Mouse (Mus musculus): ENCODE data around the gene Pold1. TPM values are rescaled to one million over a fixed set of nuclear protein-coding genes. Genes with fewer than 3 reads are reported as not detected.

The Pold1 gene
- 10 to 100 TPM; 26.5 to 42.4 TPM for polyA plus RNA-seq (2017; shearing (Covaris generic))

DNA sequence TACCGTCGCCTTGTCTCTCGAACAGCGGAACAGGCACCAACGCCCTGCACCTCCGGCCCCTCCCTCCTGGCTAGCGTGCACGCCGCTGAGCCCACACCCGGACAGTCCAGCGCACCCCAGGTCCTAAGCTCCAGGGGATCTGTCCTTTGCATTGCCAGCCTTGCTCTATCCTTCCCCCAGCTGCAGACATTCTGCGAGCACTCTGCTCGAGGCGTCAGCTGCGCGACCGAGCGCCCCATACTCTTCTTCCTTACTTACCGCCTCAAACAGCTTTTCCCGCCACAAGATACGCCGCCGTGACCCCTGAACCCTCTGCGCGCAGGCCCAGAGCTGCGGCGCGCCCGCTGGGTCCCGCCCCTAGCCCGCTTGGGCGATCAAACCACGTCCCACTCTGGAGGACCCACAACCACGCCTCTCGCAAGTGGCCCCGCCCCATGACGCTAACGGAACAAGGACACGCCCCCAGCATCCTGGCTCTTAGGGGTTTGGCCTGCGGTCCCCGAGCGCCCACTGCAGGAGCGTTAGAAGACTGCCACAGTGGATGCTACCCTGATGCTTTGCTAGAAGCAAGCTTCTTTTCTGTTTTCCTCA lies at the start of gene Pold1:
TSS of gene Pold1 (minus strand) at position 353 of the 591 bp plus-strand sequence.

DNA sequence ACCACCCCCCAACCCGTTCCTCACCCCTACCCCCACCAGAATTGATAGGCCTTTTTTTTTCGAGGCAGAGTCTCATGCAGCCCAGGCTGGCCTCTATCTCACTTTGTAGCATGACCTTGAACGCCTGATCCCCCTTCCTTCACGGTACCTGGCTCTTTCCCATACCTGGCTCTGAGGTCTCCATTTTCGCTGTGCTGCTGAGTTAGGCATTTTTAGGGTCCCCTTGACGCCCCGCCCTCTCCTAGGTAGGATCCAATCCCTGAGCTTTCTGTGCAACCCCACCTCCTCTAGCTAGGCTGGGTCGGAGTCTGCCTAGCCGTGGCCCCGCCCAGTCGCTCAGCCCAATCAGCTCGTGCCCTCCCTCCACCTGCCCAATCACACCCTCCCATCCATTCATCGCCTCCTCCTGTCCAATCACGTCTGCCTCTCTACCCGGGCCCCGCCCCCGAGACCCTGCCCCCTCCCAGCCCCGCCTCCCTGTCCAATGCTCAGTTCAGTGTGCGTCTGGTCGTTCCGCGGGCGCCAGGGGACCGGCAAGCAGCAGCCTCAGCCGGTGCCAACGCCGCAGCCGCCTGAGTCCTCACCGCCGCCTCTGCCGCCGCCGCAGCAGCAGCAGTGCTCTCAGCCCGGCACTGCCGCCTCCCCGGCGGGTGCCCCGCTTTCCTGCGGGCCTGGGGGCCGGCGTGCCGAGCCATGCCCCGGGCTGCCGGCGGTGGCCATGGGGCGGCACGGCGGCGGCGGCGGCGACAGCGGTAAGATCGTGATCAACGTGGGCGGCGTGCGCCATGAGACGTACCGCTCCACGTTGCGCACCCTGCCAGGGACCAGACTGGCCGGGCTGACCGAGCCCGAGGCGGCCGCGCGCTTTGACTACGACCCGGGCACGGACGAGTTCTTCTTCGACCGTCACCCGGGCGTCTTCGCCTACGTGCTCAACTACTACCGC lies 42.0 kb upstream of the Pold1 start, which contains the start of gene Kcnc3:
TSS of gene Kcnc3 (plus strand) at position 263 of the 946 bp plus-strand sequence.

DNA sequence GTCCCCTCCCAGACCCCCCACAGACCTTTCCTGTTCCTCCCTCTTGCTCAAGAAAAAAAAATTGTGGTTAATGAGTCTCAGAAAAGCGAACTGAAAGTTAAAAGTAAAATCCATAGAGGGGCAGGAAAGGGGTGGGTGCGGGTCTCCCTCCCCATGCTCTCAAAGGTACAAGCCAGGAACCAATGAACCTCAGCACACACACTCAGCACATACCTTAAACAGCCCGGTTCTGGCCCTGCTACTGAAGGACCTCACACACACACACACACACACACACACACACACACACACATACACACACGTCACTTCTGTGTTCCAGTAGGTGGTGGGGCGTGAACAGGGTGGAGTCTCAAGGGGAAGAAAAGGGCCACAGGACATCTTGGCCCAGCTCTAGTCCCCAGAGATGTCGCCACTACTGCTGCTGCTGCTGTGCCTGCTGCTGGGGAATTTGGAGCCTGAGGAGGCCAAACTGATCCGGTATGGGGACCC lies 23.6 kb upstream of the Pold1 start, which contains the start of gene Napsa:
TSS of gene Napsa (plus strand) at position 168 of the 489 bp plus-strand sequence.

GRCm38 (mm10) chr7:44553826-44554225 lies 5.2 kb upstream of the Pold1 start, which contains the start of gene Nr1h2:
Nr1h2 (minus strand) TSS chr7:44553951.

DNA sequence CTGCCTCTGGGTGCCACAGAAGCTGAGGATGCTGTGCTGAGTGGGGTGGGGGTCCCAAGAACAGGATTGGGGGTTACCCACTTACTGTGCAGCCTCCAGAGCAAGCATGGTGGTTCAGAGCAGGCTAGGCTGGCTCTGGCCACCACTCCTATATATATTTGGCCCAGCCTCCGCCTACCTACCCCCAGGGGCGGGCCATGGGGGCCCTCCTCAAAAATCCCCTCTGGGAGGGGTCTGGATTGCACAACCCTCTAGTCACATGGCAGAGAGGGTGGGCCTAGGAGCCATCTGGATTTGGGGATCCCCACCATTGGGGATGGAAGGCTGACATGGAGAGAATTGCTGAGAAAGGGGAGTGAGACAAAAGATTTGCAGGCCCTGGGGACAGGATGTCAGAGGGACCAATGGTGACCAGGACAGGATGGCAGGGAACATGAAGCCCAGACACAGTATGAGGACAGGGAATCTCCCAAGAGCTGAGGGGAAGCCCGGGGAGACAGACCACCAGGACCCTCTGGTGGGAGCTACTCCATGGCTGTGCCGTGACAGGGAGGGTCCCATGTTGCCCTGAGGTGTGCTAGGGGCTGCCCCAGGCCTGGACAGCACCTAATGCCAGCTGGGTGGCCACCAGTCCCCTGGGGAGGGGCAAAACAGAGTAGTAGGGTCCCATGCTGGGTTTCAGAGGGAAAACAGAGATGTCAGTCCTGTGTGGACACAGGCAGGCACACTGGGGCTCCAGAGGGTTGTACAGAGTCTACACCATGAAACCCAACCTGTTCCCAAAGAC lies 16.5 kb downstream of the Pold1 start, which contains the start of gene Spib:
TSS of gene Spib (minus strand) at position 126 of the 787 bp plus-strand sequence.

DNA sequence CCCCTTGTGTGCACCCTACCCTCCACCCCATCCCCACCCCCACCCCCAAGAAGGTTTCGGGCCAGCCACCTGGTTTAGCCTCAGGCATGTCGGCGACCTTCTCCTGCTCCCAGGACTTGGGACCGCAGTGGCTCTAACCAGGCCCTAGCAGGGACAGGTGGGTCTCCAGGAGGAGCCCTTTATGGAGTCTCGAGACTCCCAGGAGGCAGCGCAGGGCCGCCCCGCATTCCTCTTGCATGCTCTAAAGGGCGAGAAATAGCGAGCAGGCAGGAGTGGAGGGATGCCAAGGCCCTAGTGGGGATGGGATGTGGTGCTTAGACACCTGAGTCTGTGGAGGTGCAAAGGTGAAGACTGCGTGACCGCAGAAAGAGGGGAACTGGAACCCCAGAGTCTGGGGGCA lies 24.1 kb downstream of the Pold1 start, which contains the start of gene Mybpc2:
TSS of gene Mybpc2 (minus strand) at position 155 of the 400 bp plus-strand sequence.

DNA sequence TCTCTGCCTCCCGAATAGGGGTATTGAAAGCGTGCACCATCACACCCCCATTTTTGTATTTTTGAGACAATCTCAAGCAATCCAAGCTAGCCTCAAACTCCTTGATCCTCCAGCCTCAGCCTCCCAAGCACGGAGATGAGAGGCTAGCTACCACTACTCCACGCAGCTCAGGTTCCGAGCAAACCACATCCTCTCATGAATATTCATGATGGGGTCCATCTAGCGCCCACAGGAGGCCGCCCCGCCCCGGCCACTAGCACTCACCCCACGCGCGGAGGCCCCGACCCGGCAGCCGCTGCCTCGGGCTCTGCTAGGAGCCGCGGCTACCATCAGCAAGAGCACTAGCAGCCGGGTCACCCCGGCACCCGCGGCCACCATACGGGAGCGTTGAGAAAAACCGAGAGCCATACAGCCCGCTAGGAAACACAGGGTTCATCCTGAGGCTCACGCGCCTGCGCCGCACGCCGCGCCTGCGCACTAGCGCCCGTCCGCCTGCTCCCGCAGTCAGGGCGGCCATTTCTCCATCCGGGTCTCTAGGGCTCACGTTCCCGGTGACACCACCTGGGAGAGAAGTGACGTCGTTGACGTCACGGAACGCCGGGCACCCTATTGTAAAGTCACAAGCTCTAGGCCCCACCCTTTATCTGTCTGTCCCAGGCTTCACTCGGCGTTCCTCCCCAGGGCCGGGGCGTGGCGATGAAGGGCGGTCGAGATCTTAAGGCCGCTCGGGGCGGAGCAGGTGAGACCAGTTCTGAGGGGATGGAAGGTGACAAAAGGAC lies 52.5 kb downstream of the Pold1 start, which contains the start of the genes Emc10 and Fam71e1:
TSS of gene Emc10 (minus strand) at position 538 of the 779 bp plus-strand sequence.
TSS of gene Fam71e1 (plus strand) at position 590 of the 779 bp plus-strand sequence.

Other genes starting within 250 kb of the Pold1 start
- gene Clec11a, start 241.9 kb downstream of the Pold1 start, polyA plus RNA-seq (2017; shearing (Covaris generic)), result under 1 TPM; 0.14 to 0.81 TPM
- under 1 TPM; 0.02 to 0.10 TPM for gene Shank1, start 238.6 kb downstream of the Pold1 start, polyA plus RNA-seq (2017; shearing (Covaris generic))
- not detected for gene Syt3, start 164.7 kb downstream of the Pold1 start, polyA plus RNA-seq (2017; shearing (Covaris generic))
- gene 1700008O03Rik, start 163.0 kb downstream of the Pold1 start, polyA plus RNA-seq (2017; shearing (Covaris generic)), result not detected
- under 1 TPM in 1 of 2 experiments, not detected in 1; 0.14 TPM for gene Lrrc4b, start 119.8 kb downstream of the Pold1 start, polyA plus RNA-seq (2017; shearing (Covaris generic))
- not detected for gene Aspdh, start 83.5 kb downstream of the Pold1 start, polyA plus RNA-seq (2017; shearing (Covaris generic))
- gene Josd2, start 80.9 kb downstream of the Pold1 start, polyA plus RNA-seq (2017; shearing (Covaris generic)), result 10 to 100 TPM; 52.4 to 75.0 TPM
- gene Emc10, start 52.3 kb downstream of the Pold1 start, polyA plus RNA-seq (2017; shearing (Covaris generic)), result 100 to 1,000 TPM; 160 to 164 TPM
- 1 to 10 TPM in 1 of 2 experiments, under 1 TPM in 1; 0.81 to 4.8 TPM for gene Fam71e1, start 52.3 kb downstream of the Pold1 start, polyA plus RNA-seq (2017; shearing (Covaris generic))
- not detected for gene Mybpc2, start 24.2 kb downstream of the Pold1 start, polyA plus RNA-seq (2017; shearing (Covaris generic))
- 1 to 10 TPM; 2.1 to 2.8 TPM for gene Spib, start 16.8 kb downstream of the Pold1 start, polyA plus RNA-seq (2017; shearing (Covaris generic))
- gene Nr1h2, start 5.1 kb upstream of the Pold1 start, polyA plus RNA-seq (2017; shearing (Covaris generic)), result 100 to 1,000 TPM; 130 to 142 TPM
- 1 to 10 TPM; 3.1 to 6.6 TPM for gene Napsa, start 23.5 kb upstream of the Pold1 start, polyA plus RNA-seq (2017; shearing (Covaris generic))
- under 1 TPM; 0.07 to 0.10 TPM for gene Kcnc3, start 41.8 kb upstream of the Pold1 start, polyA plus RNA-seq (2017; shearing (Covaris generic))
- under 1 TPM in 1 of 2 experiments, not detected in 1; 0.26 TPM for gene Myh14, start 122.0 kb upstream of the Pold1 start, polyA plus RNA-seq (2017; shearing (Covaris generic))
- not detected for gene Izumo2, start 159.9 kb upstream of the Pold1 start, polyA plus RNA-seq (2017; shearing (Covaris generic))
- gene Vrk3, start 199.6 kb upstream of the Pold1 start, polyA plus RNA-seq (2017; shearing (Covaris generic)), result 10 to 100 TPM; 90.6 to 99.8 TPM
- under 1 TPM; 0.38 to 0.87 TPM for gene Zfp473, start 202.2 kb upstream of the Pold1 start, polyA plus RNA-seq (2017; shearing (Covaris generic))